Mouse (Mus musculus): Measurements from ENCODE around the gene Sema3e.

Sema3e gene

GRCm38 (mm10) chr5:14073152-14073551 lies 48.1 kb downstream of the Sema3e start:
- no peak for DNase-seq (ENCODE audit: low spot score in 2 of 2)

GRCm38 (mm10) chr5:14088100-14088499 lies 63.0 kb downstream of the Sema3e start:
- no peak for DNase-seq (ENCODE audit: low spot score in 2 of 2)

DNA sequence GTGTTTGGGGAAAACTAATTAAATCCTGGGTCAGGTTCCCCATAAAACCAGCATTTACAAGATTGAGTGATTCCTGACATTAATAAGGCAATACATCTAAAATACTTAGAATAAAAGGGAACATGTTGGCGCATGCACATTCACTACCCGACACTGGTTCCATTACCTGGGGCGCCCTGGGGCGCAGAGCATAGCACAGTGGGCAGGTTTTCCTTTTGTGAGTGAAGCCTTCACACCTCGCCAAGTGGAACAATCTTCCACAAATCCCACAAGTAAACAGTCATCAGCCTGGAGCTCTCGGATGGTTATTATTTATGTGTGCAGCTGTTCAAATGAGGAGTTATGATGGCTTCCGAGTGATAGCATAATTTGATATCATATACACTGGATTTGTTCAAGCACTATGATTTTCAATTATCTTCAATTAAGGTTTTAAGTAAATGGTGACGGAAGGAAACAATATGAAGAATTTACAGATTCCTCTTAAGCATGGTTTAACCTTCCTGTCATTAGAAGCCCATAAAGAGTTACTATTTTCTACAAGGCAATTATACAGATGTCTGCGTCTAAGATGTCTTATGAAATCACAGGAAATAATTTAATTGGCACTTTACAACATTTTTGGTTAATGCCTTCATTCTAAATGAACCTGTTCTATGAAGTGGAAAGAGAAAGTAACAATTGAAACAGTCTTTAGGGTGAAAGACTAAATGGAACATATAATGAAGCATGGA lies 65.0 kb downstream of the Sema3e start:
- DNase-seq (ENCODE audit: low spot score in 2 of 2), result no peak

GRCm38 (mm10) chr5:14090609-14090969 lies 65.5 kb downstream of the Sema3e start:
- DNase-seq (ENCODE audit: low spot score in 2 of 2), result no peak

DNA sequence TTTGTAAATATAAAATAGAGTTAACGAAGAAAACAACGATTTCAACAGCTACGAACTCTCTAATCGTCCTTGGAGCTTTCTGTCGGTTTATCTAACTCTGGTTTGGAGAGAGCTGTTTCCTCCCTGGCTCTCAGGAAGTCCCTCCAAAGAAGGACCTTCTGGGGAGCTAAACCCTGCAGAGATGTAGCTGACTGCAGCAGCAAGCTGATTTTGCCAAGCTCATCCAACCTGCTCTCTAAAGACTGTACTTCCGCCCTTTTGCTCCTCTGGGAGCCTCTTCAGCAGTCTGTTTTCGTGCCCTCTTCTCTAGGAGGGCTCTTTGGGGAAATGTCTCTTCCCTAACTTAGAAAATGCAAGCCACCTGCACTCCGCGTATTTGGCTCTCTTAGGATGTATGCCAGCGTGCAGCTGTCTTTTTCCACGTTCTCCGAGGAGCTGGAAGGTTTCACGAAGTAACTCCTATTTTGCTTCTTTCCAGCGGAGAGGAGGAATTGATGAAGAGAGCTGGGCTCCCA lies 67.2 kb downstream of the Sema3e start:
- no peak for DNase-seq (ENCODE audit: low spot score in 2 of 2)

DNA sequence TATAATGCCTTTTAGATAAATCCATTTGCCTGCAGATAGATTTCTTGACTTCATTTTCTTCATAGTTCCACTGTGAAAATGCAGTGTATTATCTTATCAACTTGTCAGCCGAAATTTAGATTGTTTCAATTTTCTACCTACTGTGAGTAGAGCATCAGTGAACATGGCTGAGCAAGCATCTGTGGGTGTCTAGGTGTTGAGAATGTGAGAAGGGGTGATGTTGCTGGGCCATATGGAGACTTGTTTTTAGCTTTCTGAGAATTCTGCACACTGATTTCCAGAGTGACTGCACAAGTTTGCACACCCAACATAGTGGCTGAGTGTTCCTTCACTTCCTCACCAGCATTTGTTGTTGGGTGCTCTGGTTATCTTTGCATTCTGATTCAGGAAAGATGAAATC lies 71.1 kb downstream of the Sema3e start:
- no peak for DNase-seq (ENCODE audit: low spot score in 2 of 2)

- DNase-seq (ENCODE audit: low spot score in 2 of 2), result no peak
Observed at GRCm38 (mm10) chr5:14098677-14099076, 73.6 kb downstream of the Sema3e start.

DNA sequence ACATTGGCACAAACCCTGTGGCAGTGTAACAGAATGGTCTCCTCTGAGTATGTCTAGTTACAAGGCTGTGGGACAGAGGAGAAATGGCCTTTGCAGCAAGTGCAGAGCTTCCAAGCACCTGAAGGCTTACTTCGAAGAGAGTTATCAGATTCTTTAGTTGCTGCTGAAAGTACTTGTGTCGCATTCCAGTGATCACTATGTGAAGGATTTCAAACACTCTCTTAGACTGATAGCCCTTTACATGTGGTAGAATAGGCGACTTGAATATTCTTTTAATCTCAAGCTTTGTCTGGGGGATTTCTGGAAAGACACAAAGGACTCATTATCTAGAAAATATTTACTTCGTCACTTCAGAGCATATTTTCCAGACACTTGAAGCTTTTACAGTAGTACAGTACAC lies 82.3 kb downstream of the Sema3e start:
- no peak for DNase-seq (ENCODE audit: low spot score in 2 of 2)

DNA sequence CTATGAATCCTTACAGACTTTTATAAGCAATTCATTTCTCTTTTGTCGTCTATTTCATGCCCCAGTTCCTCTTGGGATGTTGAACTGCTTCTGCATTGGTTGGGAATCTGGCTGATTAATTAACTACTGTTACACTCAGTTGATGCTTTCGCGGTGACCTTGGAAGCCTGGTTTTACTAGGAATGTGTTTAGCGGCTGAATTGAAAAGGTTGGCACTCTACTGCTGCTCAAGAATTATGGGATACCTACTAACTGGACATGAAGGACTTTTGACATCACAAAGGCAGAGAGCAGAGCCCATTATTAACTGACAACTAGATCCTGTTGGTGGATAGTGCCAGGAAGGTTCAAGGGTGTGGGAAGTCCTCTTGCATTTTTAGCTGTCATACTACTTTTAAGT lies 83.9 kb downstream of the Sema3e start:
- no peak for DNase-seq (ENCODE audit: low spot score in 2 of 2)

GRCm38 (mm10) chr5:14111401-14111800 lies 86.3 kb downstream of the Sema3e start:
- DNase-seq (ENCODE audit: low spot score in 2 of 2), result no peak

DNA sequence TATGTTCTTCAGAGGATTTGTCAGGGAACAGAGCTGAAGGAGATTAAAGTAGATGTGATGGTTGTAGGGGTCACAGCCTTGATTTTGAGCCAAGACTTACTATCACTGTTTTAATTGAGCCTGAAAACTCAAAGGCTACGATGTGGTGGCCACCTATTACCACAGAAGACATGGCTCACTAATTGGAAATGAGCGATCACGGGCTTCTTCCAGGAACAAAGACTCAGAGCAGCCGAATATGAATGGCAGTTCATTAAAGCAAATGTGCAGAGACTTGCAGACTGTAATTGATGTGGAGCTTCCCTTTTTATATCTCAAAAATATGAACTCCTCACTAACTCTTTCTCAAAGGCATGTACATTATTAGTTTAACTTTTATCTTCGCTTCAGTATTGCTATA lies 96.8 kb downstream of the Sema3e start:
- DNase-seq (ENCODE audit: low spot score in 2 of 2), result no peak

DNA sequence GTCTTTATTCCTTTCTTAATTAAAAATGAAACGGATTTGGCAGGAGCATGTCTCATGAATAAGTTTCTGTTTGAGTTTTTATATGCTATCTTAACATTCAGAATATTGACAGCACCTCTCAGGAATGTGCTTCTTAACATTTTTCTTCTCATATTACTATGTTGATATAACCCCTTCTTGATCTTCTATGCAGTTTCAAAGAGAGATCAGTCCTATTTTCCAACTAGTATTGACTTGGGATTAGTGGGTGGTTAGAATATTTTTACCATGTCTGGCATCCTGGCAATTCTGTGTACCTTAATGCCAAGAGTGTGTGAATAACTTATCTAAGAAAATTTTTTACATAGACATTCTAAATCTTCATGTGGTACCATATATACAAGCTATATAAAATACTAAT lies 101.5 kb downstream of the Sema3e start:
- no peak for DNase-seq (ENCODE audit: low spot score in 2 of 2)

DNA sequence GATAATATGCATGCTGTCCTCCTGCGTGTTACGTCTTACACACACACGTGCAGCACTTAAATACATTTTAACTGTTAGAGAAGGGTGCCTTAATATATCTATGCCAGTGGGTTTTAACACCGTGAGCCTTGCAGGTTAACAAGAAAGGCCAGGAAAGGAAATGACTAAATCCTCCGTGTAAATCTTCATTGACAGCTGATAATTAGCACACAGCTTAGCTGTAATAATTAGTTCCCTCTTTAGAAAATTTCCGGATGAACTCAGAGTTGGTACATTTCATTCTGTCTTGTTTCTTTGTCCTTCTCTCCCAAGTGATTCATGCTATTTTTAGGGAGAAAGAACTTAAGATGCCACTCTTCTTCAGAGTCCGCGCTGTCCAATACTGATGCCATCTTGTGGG lies 110.9 kb downstream of the Sema3e start:
- no peak for DNase-seq (ENCODE audit: low spot score in 2 of 2)

GRCm38 (mm10) chr5:14138725-14139124 lies 113.6 kb downstream of the Sema3e start:
- DNase-seq (ENCODE audit: low spot score in 2 of 2), result no peak

DNA sequence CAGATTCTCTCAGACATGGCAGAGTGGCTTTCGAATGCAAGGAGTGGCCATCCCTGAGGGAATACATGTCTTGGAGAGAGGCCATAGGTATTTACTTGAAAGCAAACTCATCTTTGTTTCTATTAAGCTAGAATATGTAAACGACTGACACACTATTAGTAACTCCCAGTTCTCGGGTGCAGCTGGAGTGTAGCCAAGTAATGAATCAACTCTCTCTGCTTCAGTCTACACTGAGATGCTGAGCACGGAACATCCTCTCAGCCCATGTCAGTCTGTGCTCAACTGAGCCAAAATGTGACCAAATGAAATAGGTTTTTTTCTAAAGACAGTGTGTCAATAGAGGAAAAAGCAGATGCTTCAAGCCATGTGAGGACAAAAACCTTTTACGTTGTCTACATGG lies 137.5 kb downstream of the Sema3e start:
- DNase-seq (ENCODE audit: low spot score in 2 of 2), result no peak

DNA sequence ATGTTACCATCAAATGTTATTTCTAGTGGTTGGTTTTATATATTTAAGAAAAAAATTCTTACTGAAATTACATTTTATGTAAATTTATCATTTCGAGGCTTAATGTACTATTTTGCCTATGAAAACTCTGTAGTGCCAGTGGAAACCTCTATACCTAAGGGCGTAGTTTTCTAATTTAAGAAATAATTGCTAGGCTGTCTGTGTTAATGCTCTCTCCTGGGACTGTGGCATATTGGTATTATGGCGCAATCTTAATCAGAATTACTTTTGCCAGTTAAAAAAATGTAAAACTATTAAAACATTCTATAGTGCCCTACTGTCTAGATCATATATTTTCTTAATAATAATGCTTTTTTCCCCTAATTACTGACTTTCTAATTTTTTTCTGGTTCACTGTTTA lies 138.2 kb downstream of the Sema3e start:
- DNase-seq (ENCODE audit: low spot score in 2 of 2), result no peak

GRCm38 (mm10) chr5:14167776-14168175 lies 142.7 kb downstream of the Sema3e start:
- no peak for DNase-seq (ENCODE audit: low spot score in 2 of 2)

GRCm38 (mm10) chr5:14173355-14174183 lies 148.5 kb downstream of the Sema3e start:
- DNase-seq (ENCODE audit: low spot score in 2 of 2), result no peak

DNA sequence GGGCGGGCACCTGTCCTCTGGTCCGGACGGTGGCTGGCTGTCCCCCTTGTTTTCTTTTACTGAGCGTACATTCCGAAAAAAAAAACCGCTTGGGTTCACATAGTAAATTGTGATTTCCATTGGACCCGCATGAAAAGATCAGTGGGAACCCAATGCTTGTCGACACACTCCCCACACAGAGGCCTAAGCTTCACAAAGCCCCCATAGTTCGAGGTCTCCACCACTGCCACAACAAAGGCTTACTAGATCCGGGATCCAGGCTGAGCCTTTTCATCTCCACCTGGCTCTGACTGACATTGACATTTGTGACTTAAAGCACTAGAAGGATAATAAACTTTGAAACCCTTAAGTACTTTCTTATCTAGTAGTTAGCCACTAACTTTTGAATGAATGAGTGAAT lies 155.5 kb downstream of the Sema3e start:
- no peak for DNase-seq (ENCODE audit: low spot score in 2 of 2)

GRCm38 (mm10) chr5:14182156-14182555 lies 157.1 kb downstream of the Sema3e start:
- no peak for DNase-seq (ENCODE audit: low spot score in 2 of 2)

- no peak for DNase-seq (ENCODE audit: low spot score in 2 of 2)
Observed at GRCm38 (mm10) chr5:14195172-14195819, 170.2 kb downstream of the Sema3e start.

- no peak for DNase-seq (ENCODE audit: low spot score in 2 of 2)
Observed at GRCm38 (mm10) chr5:14198344-14199040, 173.4 kb downstream of the Sema3e start.
